Mouse (Mus musculus): ENCODE results near the gene Pik3c2g. TPM values are rescaled to one million over a fixed set of nuclear protein-coding genes. Genes with fewer than 3 reads are reported as not detected.

Gene Pik3c2g
- polyA plus RNA-seq, 1 experiment: 0.91 TPM

GRCm38 (mm10) chr6:139589291-139589690, 2.3 kb downstream of the Pik3c2g start:
- TF ChIP-seq CTCF (IDR thresholded peaks at IDR 0.05; ENCODE audit: insufficient read depth, low read length) (peak; percentile 38; the same call in 1 of the 2 replicates), POLR2A (IDR thresholded peaks at IDR 0.05; ENCODE audit: borderline replicate concordance, extremely low read depth, low read depth, low read length) (no peak)
- peak overlapping the region; percentile 28 for H3K4me3 ChIP-seq (replicated peaks; ENCODE audit: extremely low read depth, low read depth, low read length)
- 6% methylated on average over 12 of the region's 12 CpGs for WGBS
- no peaks in the 10 kb centered on the region for H3K4me1 ChIP-seq (ENCODE audit: control insufficient read depth, insufficient read depth, low read length)
- DNase-seq: peak; percentile 46

- 57% methylated on average over 9 of the region's 9 CpGs for WGBS
- TF ChIP-seq CTCF (IDR thresholded peaks at IDR 0.05; ENCODE audit: insufficient read depth, low read length): no peak
- no peak for TF ChIP-seq POLR2A (IDR thresholded peaks at IDR 0.05; ENCODE audit: borderline replicate concordance, extremely low read depth, low read depth, low read length)
- no peak for DNase-seq
- H3K4me3 ChIP-seq (replicated peaks; ENCODE audit: extremely low read depth, low read depth, low read length): no peak overlapping the region
- no peaks in the 10 kb centered on the region for H3K4me1 ChIP-seq (ENCODE audit: control insufficient read depth, insufficient read depth, low read length)
Measured at GRCm38 (mm10) chr6:139589854-139590253, 2.8 kb downstream of the Pik3c2g start.

GRCm38 (mm10) chr6:139592081-139592480, 5.1 kb downstream of the Pik3c2g start:
- 42% methylated on average over 3 of the region's 3 CpGs for WGBS
- no peak for DNase-seq

GRCm38 (mm10) chr6:139596433-139596832, 9.4 kb downstream of the Pik3c2g start:
- TF ChIP-seq CTCF (IDR thresholded peaks at IDR 0.05; ENCODE audit: insufficient read depth, low read length): no peak
- TF ChIP-seq POLR2A (IDR thresholded peaks at IDR 0.05; ENCODE audit: borderline replicate concordance, extremely low read depth, low read depth, low read length): no peak
- Histone ChIP-seq H3K4me3 (replicated peaks; ENCODE audit: extremely low read depth, low read depth, low read length) (no peak overlapping the region), H3K4me1 (ENCODE audit: control insufficient read depth, insufficient read depth, low read length) (no peaks in the 10 kb centered on the region)
- 41% methylated on average over 2 of the region's 2 CpGs for WGBS
- DNase-seq: no peak

More at GRCm38 (mm10) chr6:139592081-139592480, 5.1 kb downstream of the Pik3c2g start:
- no peaks in the 10 kb centered on the region for H3K4me1 ChIP-seq (ENCODE audit: control insufficient read depth, insufficient read depth, low read length)
- no peak overlapping the region for H3K4me3 ChIP-seq (replicated peaks; ENCODE audit: extremely low read depth, low read depth, low read length)
- no peak for TF ChIP-seq CTCF (IDR thresholded peaks at IDR 0.05; ENCODE audit: insufficient read depth, low read length)
- TF ChIP-seq POLR2A (IDR thresholded peaks at IDR 0.05; ENCODE audit: borderline replicate concordance, extremely low read depth, low read depth, low read length): no peak

GRCm38 (mm10) chr6:139599216-139599615, 12.2 kb downstream of the Pik3c2g start:
- Histone ChIP-seq H3K4me1 (ENCODE audit: control insufficient read depth, insufficient read depth, low read length) (no peaks in the 10 kb centered on the region), H3K4me3 (replicated peaks; ENCODE audit: extremely low read depth, low read depth, low read length) (no peak overlapping the region)
- TF ChIP-seq CTCF (IDR thresholded peaks at IDR 0.05; ENCODE audit: insufficient read depth, low read length) (no peak), POLR2A (IDR thresholded peaks at IDR 0.05; ENCODE audit: borderline replicate concordance, extremely low read depth, low read depth, low read length) (no peak)
- WGBS: 76% methylated on average over 1 of the region's 1 CpGs
- DNase-seq: no peak

- DNase-seq: no peak
- H3K4me3 ChIP-seq (replicated peaks; ENCODE audit: extremely low read depth, low read depth, low read length): no peak overlapping the region
- WGBS: 75% methylated on average over 4 of the region's 4 CpGs
- TF ChIP-seq CTCF (IDR thresholded peaks at IDR 0.05; ENCODE audit: insufficient read depth, low read length) (no peak), POLR2A (IDR thresholded peaks at IDR 0.05; ENCODE audit: borderline replicate concordance, extremely low read depth, low read depth, low read length) (no peak)
- H3K4me1 ChIP-seq (ENCODE audit: control insufficient read depth, insufficient read depth, low read length): no peaks in the 10 kb centered on the region
Measured at GRCm38 (mm10) chr6:139618774-139619173, 31.8 kb downstream of the Pik3c2g start.

GRCm38 (mm10) chr6:139624756-139625155, 37.7 kb downstream of the Pik3c2g start:
- H3K4me1 ChIP-seq (ENCODE audit: control insufficient read depth, insufficient read depth, low read length): no peaks in the 10 kb centered on the region
- TF ChIP-seq POLR2A (IDR thresholded peaks at IDR 0.05; ENCODE audit: borderline replicate concordance, extremely low read depth, low read depth, low read length) (no peak), CTCF (IDR thresholded peaks at IDR 0.05; ENCODE audit: insufficient read depth, low read length) (no peak)
- no peak overlapping the region for H3K4me3 ChIP-seq (replicated peaks; ENCODE audit: extremely low read depth, low read depth, low read length)
- no peak for DNase-seq

- 68% methylated on average over 3 of the region's 3 CpGs for WGBS
- no peak for TF ChIP-seq CTCF (IDR thresholded peaks at IDR 0.05; ENCODE audit: insufficient read depth, low read length)
- TF ChIP-seq POLR2A (IDR thresholded peaks at IDR 0.05; ENCODE audit: borderline replicate concordance, extremely low read depth, low read depth, low read length): no peak
- no peak overlapping the region for H3K4me3 ChIP-seq (replicated peaks; ENCODE audit: extremely low read depth, low read depth, low read length)
- H3K4me1 ChIP-seq (ENCODE audit: control insufficient read depth, insufficient read depth, low read length): no peaks in the 10 kb centered on the region
- no peak for DNase-seq
Measured at GRCm38 (mm10) chr6:139634561-139634960, 47.5 kb downstream of the Pik3c2g start.

GRCm38 (mm10) chr6:139655399-139655798, 68.4 kb downstream of the Pik3c2g start:
- 28% methylated on average over 4 of the region's 4 CpGs for WGBS
- DNase-seq: no peak
- peak; percentile 20; the same call in 1 of the 2 replicates for TF ChIP-seq CTCF (IDR thresholded peaks at IDR 0.05; ENCODE audit: insufficient read depth, low read length)
- no peak for TF ChIP-seq POLR2A (IDR thresholded peaks at IDR 0.05; ENCODE audit: borderline replicate concordance, extremely low read depth, low read depth, low read length)
- Histone ChIP-seq H3K4me1 (ENCODE audit: control insufficient read depth, insufficient read depth, low read length) (no peaks in the 10 kb centered on the region), H3K4me3 (replicated peaks; ENCODE audit: extremely low read depth, low read depth, low read length) (no peak overlapping the region)

- no peak for DNase-seq
- H3K4me3 ChIP-seq (replicated peaks; ENCODE audit: extremely low read depth, low read depth, low read length): no peak overlapping the region
- 53% methylated on average over 1 of the region's 1 CpGs for WGBS
- TF ChIP-seq CTCF (IDR thresholded peaks at IDR 0.05; ENCODE audit: insufficient read depth, low read length): no peak
- no peak for TF ChIP-seq POLR2A (IDR thresholded peaks at IDR 0.05; ENCODE audit: borderline replicate concordance, extremely low read depth, low read depth, low read length)
- no peaks in the 10 kb centered on the region for H3K4me1 ChIP-seq (ENCODE audit: control insufficient read depth, insufficient read depth, low read length)
Measured at GRCm38 (mm10) chr6:139662462-139662861, 75.4 kb downstream of the Pik3c2g start.

Measured in lung, adult 2 months (tissue).